Mouse (Mus musculus): ENCODE measurements around the gene Pde2a. TPM values are rescaled to one million over a fixed set of nuclear protein-coding genes. Genes with fewer than 3 reads are reported as not detected.
A peak's percentile ranks its signal among the peaks of the same experiment; 100 is the strongest.

The Pde2a gene
- total and polyA plus RNA-seq, 3 experiments = 0.11 to 0.62 TPM; not detected in 1

DNA sequence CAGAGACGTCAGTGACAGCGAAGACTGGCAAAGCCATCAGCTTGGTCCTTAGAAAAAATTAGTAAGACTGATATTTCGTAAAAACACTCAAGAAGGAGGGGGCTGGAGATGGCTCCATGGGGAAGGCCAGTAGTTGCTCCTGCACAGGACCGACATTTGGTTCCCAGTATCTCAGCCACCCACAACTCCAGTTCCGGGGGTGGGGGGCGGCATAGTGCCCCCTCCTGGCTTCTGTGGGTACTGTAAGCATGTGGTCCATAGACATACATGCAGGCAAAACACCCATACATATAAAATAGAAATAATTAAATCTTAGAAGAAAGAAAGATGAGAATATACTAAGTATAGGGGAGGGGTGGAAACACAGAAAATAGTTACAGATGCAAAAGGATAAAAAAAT, 95.0 kb downstream of the Pde2a start:
- no peak overlapping the region for H3K9ac ChIP-seq (ENCODE audit: control insufficient read depth, low read depth, low read length, poor library complexity, severe bottlenecking)
- no peak overlapping the region for H3K27ac ChIP-seq (ENCODE audit: control insufficient read depth, low read depth, low read length)
- H3K4me1 ChIP-seq (ENCODE audit: control insufficient read depth in 1 of 2, insufficient read depth in 2 of 2, low read length in 2 of 2) = no peaks in the 10 kb centered on the region
- no peaks in the 10 kb centered on the region for H3K36me3 ChIP-seq (ENCODE audit: control insufficient read depth in 1 of 2, insufficient read depth in 2 of 2, low read length in 2 of 2)
- peaks cover 3 to 7% of the 10 kb centered on the region in 2 experiments; a peak in 3 of 4 replicates for H3K27me3 ChIP-seq (ENCODE audit: control insufficient read depth in 1 of 2, insufficient read depth in 2 of 2, low read length in 2 of 2)
- H3K4me3 ChIP-seq (ENCODE audit: control insufficient read depth in 1 of 2, insufficient read depth in 1 of 2, low read depth in 2 of 2, low read length in 2 of 2) = no peak overlapping the region
- no peaks in the 10 kb centered on the region for H3K9me3 ChIP-seq (replicated peaks; ENCODE audit: insufficient read depth, low read length)
- no peaks in the 10 kb centered on the region for H3K79me2 ChIP-seq (ENCODE audit: control insufficient read depth, insufficient read depth, low read length, poor library complexity)
- DNase-seq (ENCODE audit: low read depth, low spot score) = peak; percentile 35
- TF ChIP-seq RAD21 (IDR thresholded peaks at IDR 0.05; ENCODE audit: low read depth, low read length) = peak; percentile 33
- TF ChIP-seq MAZ (IDR thresholded peaks at IDR 0.05; ENCODE audit: low read depth, low read length) = peak; percentile 23; the same call in 1 of the 2 replicates
- no peak for TF ChIP-seq EP300 (IDR thresholded peaks at IDR 0.05; ENCODE audit: low read depth in 1 of 2, low read length in 2 of 2)
- peak; percentile 48 to 79 (median 62) for TF ChIP-seq CTCF (IDR thresholded peaks at IDR 0.05 in 2 of 3, conservative IDR thresholded peaks at IDR 0.05 in 1 of 3; ENCODE audit: control insufficient read depth in 1 of 3, insufficient read depth in 1 of 3, low read depth in 2 of 3, low read length in 3 of 3, poor library complexity in 1 of 3, severe bottlenecking in 1 of 3)
- TF ChIP-seq SMC3 (IDR thresholded peaks at IDR 0.05; ENCODE audit: low read depth, low read length) = peak; percentile 61

DNA sequence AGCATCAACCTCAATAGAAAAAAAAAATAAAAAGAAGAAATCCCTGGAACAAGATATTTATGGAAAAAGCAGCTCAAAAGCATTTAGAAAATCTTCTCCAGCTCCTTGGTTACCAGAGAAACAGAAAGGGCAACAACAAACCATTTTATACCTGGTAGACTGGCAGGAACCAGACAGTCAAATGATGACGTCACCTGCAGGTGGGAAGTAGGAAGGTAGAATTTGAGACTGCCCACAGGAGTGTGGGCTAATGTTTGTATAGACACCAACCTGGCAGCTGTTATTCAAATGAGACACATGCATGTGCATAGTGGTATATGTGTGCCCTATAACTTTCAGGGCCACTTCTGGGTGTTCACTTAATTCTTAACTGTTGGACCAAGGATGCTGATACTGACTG, 100.2 kb downstream of the Pde2a start:
- no peak for TF ChIP-seq HCFC1 (IDR thresholded peaks at IDR 0.05; ENCODE audit: low read depth, low read length)
- no peak for TF ChIP-seq ZNF384 (IDR thresholded peaks at IDR 0.05; ENCODE audit: low read depth, low read length)
- TF ChIP-seq USF2 (IDR thresholded peaks at IDR 0.05; ENCODE audit: borderline replicate concordance in 1 of 2, insufficient read depth in 1 of 2, low read depth in 1 of 2, low read length in 2 of 2) = no peak
- TF ChIP-seq SIN3A (IDR thresholded peaks at IDR 0.05; ENCODE audit: low read length) = no peak
- no peak for TF ChIP-seq MXI1 (IDR thresholded peaks at IDR 0.05; ENCODE audit: low read depth, low read length)
- TF ChIP-seq SMC3 (IDR thresholded peaks at IDR 0.05; ENCODE audit: low read depth, low read length) = no peak
- TF ChIP-seq RCOR1 (IDR thresholded peaks at IDR 0.05; ENCODE audit: low read depth, low read length) = no peak
- no peak for TF ChIP-seq ELF1 (IDR thresholded peaks at IDR 0.05; ENCODE audit: low read depth, low read length)
- no peak for TF ChIP-seq KAT2A (conservative IDR thresholded peaks at IDR 0.05; ENCODE audit: low read depth, low read length)
- Histone ChIP-seq H3K9me3 (replicated peaks; ENCODE audit: insufficient read depth, low read length) (no peaks in the 10 kb centered on the region), H3K4me3 (ENCODE audit: control insufficient read depth in 1 of 2, insufficient read depth in 1 of 2, low read depth in 2 of 2, low read length in 2 of 2) (no peak overlapping the region), H3K27ac (ENCODE audit: control insufficient read depth, low read depth, low read length) (no peak overlapping the region), H3K27me3 (ENCODE audit: control insufficient read depth in 1 of 2, insufficient read depth in 2 of 2, low read length in 2 of 2) (peaks cover 3 to 7% of the 10 kb centered on the region in 2 experiments; a peak in 3 of 4 replicates), H3K4me1 (ENCODE audit: control insufficient read depth in 1 of 2, insufficient read depth in 2 of 2, low read length in 2 of 2) (no peaks in the 10 kb centered on the region), H3K79me2 (ENCODE audit: control insufficient read depth, insufficient read depth, low read length, poor library complexity) (no peaks in the 10 kb centered on the region), H3K36me3 (ENCODE audit: control insufficient read depth in 1 of 2, insufficient read depth in 2 of 2, low read length in 2 of 2) (no peaks in the 10 kb centered on the region), H3K9ac (ENCODE audit: control insufficient read depth, low read depth, low read length, poor library complexity, severe bottlenecking) (no peak overlapping the region)
- DNase-seq (ENCODE audit: low read depth, low spot score) = no peak

DNA sequence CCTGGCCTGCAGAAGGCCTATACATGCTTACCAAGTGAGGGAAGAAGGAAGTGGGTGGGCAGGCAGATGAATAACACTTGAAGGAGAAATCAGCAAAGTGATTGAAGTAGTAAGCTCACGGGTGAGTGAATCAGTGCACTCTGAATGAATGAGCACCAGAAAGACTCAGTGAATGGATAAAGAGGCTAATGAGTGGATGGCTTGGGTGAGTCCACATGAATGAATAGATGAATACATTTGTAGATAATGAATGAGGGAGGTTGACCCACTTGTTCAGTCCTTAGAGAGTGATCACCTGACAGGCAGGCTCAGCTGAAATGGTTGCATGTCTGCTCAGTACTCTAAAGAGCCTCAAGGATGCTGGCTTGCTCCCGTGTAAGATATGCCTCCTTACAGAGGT, 101.7 kb downstream of the Pde2a start:
- H3K27me3 ChIP-seq (ENCODE audit: control insufficient read depth in 1 of 2, insufficient read depth in 2 of 2, low read length in 2 of 2) = peaks cover 3 to 7% of the 10 kb centered on the region in 2 experiments; a peak in 3 of 4 replicates
- H3K36me3 ChIP-seq (ENCODE audit: control insufficient read depth in 1 of 2, insufficient read depth in 2 of 2, low read length in 2 of 2) = no peaks in the 10 kb centered on the region
- H3K4me3 ChIP-seq (ENCODE audit: control insufficient read depth in 1 of 2, insufficient read depth in 1 of 2, low read depth in 2 of 2, low read length in 2 of 2) = no peak overlapping the region
- H3K4me1 ChIP-seq (ENCODE audit: control insufficient read depth in 1 of 2, insufficient read depth in 2 of 2, low read length in 2 of 2) = no peaks in the 10 kb centered on the region
- DNase-seq (ENCODE audit: low read depth, low spot score) = no peak
- no peak overlapping the region for H3K27ac ChIP-seq (ENCODE audit: control insufficient read depth, low read depth, low read length)
- H3K9ac ChIP-seq (ENCODE audit: control insufficient read depth, low read depth, low read length, poor library complexity, severe bottlenecking) = no peak overlapping the region
- no peaks in the 10 kb centered on the region for H3K79me2 ChIP-seq (ENCODE audit: control insufficient read depth, insufficient read depth, low read length, poor library complexity)
- no peaks in the 10 kb centered on the region for H3K9me3 ChIP-seq (replicated peaks; ENCODE audit: insufficient read depth, low read length)
- TF ChIP-seq USF2 (IDR thresholded peaks at IDR 0.05; ENCODE audit: borderline replicate concordance in 1 of 2, insufficient read depth in 1 of 2, low read depth in 1 of 2, low read length in 2 of 2) (no peak), MEF2A (IDR thresholded peaks at IDR 0.05; ENCODE audit: extremely low read depth, insufficient replicate concordance, low read depth, low read length, poor library complexity, severe bottlenecking) (no peak), MAFK (IDR thresholded peaks at IDR 0.05; ENCODE audit: borderline replicate concordance, low read depth, low read length) (no peak), GABPA (IDR thresholded peaks at IDR 0.05; ENCODE audit: low read depth, low read length) (no peak), TCF12 (IDR thresholded peaks at IDR 0.05; ENCODE audit: low read depth, low read length) (no peak), HCFC1 (IDR thresholded peaks at IDR 0.05; ENCODE audit: low read depth, low read length) (no peak), MAX (IDR thresholded peaks at IDR 0.05; ENCODE audit: low read length) (no peak), RAD21 (IDR thresholded peaks at IDR 0.05; ENCODE audit: low read depth, low read length) (no peak)

Measured in MEL (cell line).